Mouse (Mus musculus): ENCODE results near the gene Fgd3. TPM values are rescaled to one million over a fixed set of nuclear protein-coding genes. Genes with fewer than 3 reads are reported as not detected.

Fgd3 gene
- polyA plus RNA-seq, 1 experiment from 2014 or later: 2.7 TPM

GRCm38 (mm10) chr13:49215504-49216219, 104.4 kb downstream of the Fgd3 start, which contains the start of gene Card19:
Gene Card19 (minus strand): TSS chr13:49216037.
- no peaks in the 10 kb centered on the region for H3K9me3 ChIP-seq
- 1% methylated on average over 78 of the region's 78 CpGs for WGBS
- H3K4me3 ChIP-seq: peak within 1 kb of the TSS; percentile 76
- peak within 1 kb of the TSS; percentile 97 for H3K4me2 ChIP-seq (replicated peaks)
- peak; percentile 88 for ATAC-seq (ENCODE audit: low FRiP score, low read depth)
- H3K9ac ChIP-seq: peak within 1 kb of the TSS; percentile 73
- H3K27ac ChIP-seq: no peak within 1 kb of the TSS
- peaks cover 17% of the 10 kb centered on the region for H3K27me3 ChIP-seq (replicated peaks)
- H3K36me3 ChIP-seq: no peaks in the 10 kb centered on the region
- H3K4me1 ChIP-seq: peaks cover 26% of the 10 kb centered on the region

GRCm38 (mm10) chr13:49215128-49215503, 105.0 kb downstream of the Fgd3 start:
- no peak for ATAC-seq (ENCODE audit: low FRiP score, low read depth)
- H3K27ac ChIP-seq: no peak overlapping the region
- WGBS: 11% methylated on average over 5 of the region's 5 CpGs
- no peaks in the 10 kb centered on the region for H3K36me3 ChIP-seq
- H3K9me3 ChIP-seq: no peaks in the 10 kb centered on the region
- H3K4me2 ChIP-seq (replicated peaks): peak overlapping the region; percentile 97
- H3K4me3 ChIP-seq: peak overlapping the region; percentile 76
- peaks cover 17% of the 10 kb centered on the region for H3K27me3 ChIP-seq (replicated peaks)
- H3K4me1 ChIP-seq: peaks cover 26% of the 10 kb centered on the region
- H3K9ac ChIP-seq: peak overlapping the region; percentile 73; the same call in 1 of the 2 replicates

- Histone ChIP-seq H3K9me3 (no peaks in the 10 kb centered on the region), H3K9ac (no peak overlapping the region), H3K4me2 (replicated peaks) (peak overlapping the region; percentile 97), H3K4me3 (no peak overlapping the region), H3K27ac (no peak overlapping the region), H3K36me3 (no peaks in the 10 kb centered on the region), H3K4me1 (peaks cover 26% of the 10 kb centered on the region), H3K27me3 (replicated peaks) (peaks cover 17% of the 10 kb centered on the region)
- WGBS: 81% methylated on average over 3 of the region's 3 CpGs
- no peak for ATAC-seq (ENCODE audit: low FRiP score, low read depth)
These were observed 105.7 kb downstream of the Fgd3 start for GRCm38 (mm10) chr13:49214454-49214853.

GRCm38 (mm10) chr13:49213531-49213932, 106.6 kb downstream of the Fgd3 start:
- 64% methylated on average over 4 of the region's 4 CpGs for WGBS
- Histone ChIP-seq H3K4me2 (replicated peaks) (no peak overlapping the region), H3K9ac (no peak overlapping the region), H3K27me3 (replicated peaks) (peaks cover 17% of the 10 kb centered on the region), H3K9me3 (no peaks in the 10 kb centered on the region), H3K36me3 (no peaks in the 10 kb centered on the region), H3K27ac (no peak overlapping the region), H3K4me1 (peaks cover 26% of the 10 kb centered on the region), H3K4me3 (no peak overlapping the region)
- no peak for ATAC-seq (ENCODE audit: low FRiP score, low read depth)

GRCm38 (mm10) chr13:49212711-49213500, 107.2 kb downstream of the Fgd3 start:
- H3K4me1 ChIP-seq: peaks cover 26% of the 10 kb centered on the region
- H3K4me2 ChIP-seq (replicated peaks): no peak overlapping the region
- no peak overlapping the region for H3K4me3 ChIP-seq
- no peaks in the 10 kb centered on the region for H3K9me3 ChIP-seq
- no peak overlapping the region for H3K9ac ChIP-seq
- 86% methylated on average over 4 of the region's 4 CpGs for WGBS
- H3K27me3 ChIP-seq (replicated peaks): peaks cover 17% of the 10 kb centered on the region
- ATAC-seq (ENCODE audit: low FRiP score, low read depth): no peak
- H3K36me3 ChIP-seq: no peaks in the 10 kb centered on the region
- H3K27ac ChIP-seq: no peak overlapping the region

Other genes with a start within 250 kb of the Fgd3 start
- gene Wnk2, start 172.3 kb downstream of the Fgd3 start, polyA plus RNA-seq (2016; fragmentation: Nextera tagmentation; extraction: Ambion mirVana): 16.4 and 17.2 TPM in 2 replicates
- 18.5 and 21.0 TPM in 2 replicates for gene Ninj1, start 132.8 kb downstream of the Fgd3 start, polyA plus RNA-seq (2016; fragmentation: Nextera tagmentation; extraction: Ambion mirVana)
- 29.0 and 32.0 TPM in 2 replicates for gene Card19, start 104.3 kb downstream of the Fgd3 start, polyA plus RNA-seq (2016; fragmentation: Nextera tagmentation; extraction: Ambion mirVana)
- 0.68 and 0.70 TPM in 2 replicates for gene Susd3, start 71.6 kb downstream of the Fgd3 start, polyA plus RNA-seq (2016; fragmentation: Nextera tagmentation; extraction: Ambion mirVana)
- gene Bicd2, start 21.3 kb upstream of the Fgd3 start, polyA plus RNA-seq (2016; fragmentation: Nextera tagmentation; extraction: Ambion mirVana): 44.5 and 49.9 TPM in 2 replicates
- gene Ippk, start 100.9 kb upstream of the Fgd3 start, polyA plus RNA-seq (2016; fragmentation: Nextera tagmentation; extraction: Ambion mirVana): 16.3 TPM in 2 replicates
- 0.90 and 1.00 TPM in 2 replicates for gene Tes3-ps, start 173.0 kb upstream of the Fgd3 start, polyA plus RNA-seq (2016; fragmentation: Nextera tagmentation; extraction: Ambion mirVana)
- gene Ecm2, start 184.5 kb upstream of the Fgd3 start, polyA plus RNA-seq (2016; fragmentation: Nextera tagmentation; extraction: Ambion mirVana): 0.42 and 0.60 TPM in 2 replicates
- gene Aspn, start 224.1 kb upstream of the Fgd3 start, polyA plus RNA-seq (2016; fragmentation: Nextera tagmentation; extraction: Ambion mirVana): 0.34 and 0.57 TPM in 2 replicates